ENCODE assay signal across 12 mouse cellular contexts in the genomic region with DNA sequence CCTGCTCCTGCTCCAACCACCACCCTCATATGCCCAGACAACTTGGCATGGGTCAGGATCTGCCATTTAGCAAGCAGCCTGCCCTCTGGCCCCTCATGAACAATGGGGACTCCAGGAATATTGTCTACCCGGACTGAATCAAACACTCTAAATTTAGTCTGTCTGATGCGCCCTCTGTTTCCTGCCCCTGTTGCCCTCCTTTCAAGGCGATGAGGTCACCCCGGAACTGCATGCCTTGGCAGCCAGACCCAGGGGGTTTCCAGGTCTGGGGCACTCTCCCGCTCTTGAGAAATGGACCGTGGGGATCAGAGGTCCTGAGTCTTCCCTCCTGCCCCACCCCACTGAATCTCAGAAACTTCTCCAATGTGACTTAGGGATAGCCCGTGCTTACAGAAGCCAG. TPM values are rescaled to one million over a fixed set of nuclear protein-coding genes. Genes with fewer than 3 reads are reported as not detected.
DNase-seq lines count a peak whose midpoint lies in the region; ATAC-seq and TF ChIP-seq lines count a peak whose summit lies in the region.
"Had no signal": no experiment of that assay in that cellular context is flagged by ENCODE, and none has a peak within 500 bp of the region (broad histone marks: within the 10 kb centered on the region; RNA-seq: fewer than 3 reads in every experiment).

No protein-coding gene starts in this region.

- in situ Hi-C loops in CH12.LX (cut with MboI; ENCODE audit: low pct_ligation_motif_present, low pct_unique_long_range_greater_than_20kb, low sequenced_read_pairs), result no loop called here

- H3K9ac ChIP-seq in forebrain, embryonic 11.5 days (ENCODE audit: low read length), result no peak overlapping the region
- H3K9ac ChIP-seq in liver, postnatal 0 days (replicated peaks), result no peak overlapping the region
- H3K9ac ChIP-seq in liver, embryonic 11.5 days (ENCODE audit: low read depth, low read length), result no peak overlapping the region
- H3K9ac ChIP-seq in CH12.LX (ENCODE audit: insufficient read depth, low read depth), result no peak overlapping the region
- H3K9ac ChIP-seq: liver, embryonic 15.5 days; neural tube, embryonic 13.5 days had no signal

- no peak for TF ChIP-seq RAD21 in CH12.LX (IDR thresholded peaks at IDR 0.05; ENCODE audit: low read depth, low read length)

- dilution Hi-C loops in CH12.LX (cut with MboI; ENCODE audit: extremely low pct_ligation_motif_present, extremely low pct_unique_long_range_greater_than_20kb, low sequenced_read_pairs), result no loop called here

- no peak overlapping the region for H3K4me2 ChIP-seq in forebrain, embryonic 11.5 days (ENCODE audit: low read depth, low read length, severe bottlenecking)
- H3K4me2 ChIP-seq in liver, postnatal 0 days (ENCODE audit: low read depth, low read length), result no peak overlapping the region
- H3K4me2 ChIP-seq in liver, embryonic 11.5 days, result no peak overlapping the region
- peak overlapping the region; percentile 21; the same call in 1 of the 2 replicates for H3K4me2 ChIP-seq in CH12.LX (ENCODE audit: insufficient read depth, low read depth, poor library complexity, severe bottlenecking)
- H3K4me2 ChIP-seq: embryonic facial prominence, embryonic 13.5 days; liver, embryonic 15.5 days; neural tube, embryonic 13.5 days had no signal

- TF ChIP-seq CTCF in liver, postnatal 0 days (IDR thresholded peaks at IDR 0.05; ENCODE audit: low read depth), result no peak
- TF ChIP-seq CTCF in CH12.LX (conservative IDR thresholded peaks at IDR 0.05 in 1 of 2, IDR thresholded peaks at IDR 0.05 in 1 of 2; ENCODE audit: low read depth in 2 of 2, low read length in 2 of 2), result no peak

- H3K27me3 ChIP-seq in forebrain, embryonic 10.5 days (ENCODE audit: poor library complexity, severe bottlenecking), result peaks cover 2% of the 10 kb centered on the region
- no peaks in the 10 kb centered on the region for H3K27me3 ChIP-seq in forebrain, embryonic 11.5 days (ENCODE audit: control insufficient read depth, insufficient read depth, low read length)
- H3K27me3 ChIP-seq in liver, postnatal 0 days (ENCODE audit: insufficient read depth, low read length), result no peaks in the 10 kb centered on the region
- no peaks in the 10 kb centered on the region for H3K27me3 ChIP-seq in liver, embryonic 11.5 days (replicated peaks; ENCODE audit: control insufficient read depth, insufficient read depth, low read length)
- peaks cover 26% of the 10 kb centered on the region for H3K27me3 ChIP-seq in CH12.LX (replicated peaks)
- H3K27me3 ChIP-seq: embryonic facial prominence, embryonic 13.5 days; liver, embryonic 15.5 days; neural tube, embryonic 13.5 days had no signal

- no peak overlapping the region for H3K4me3 ChIP-seq in forebrain, embryonic 10.5 days
- H3K4me3 ChIP-seq in forebrain, embryonic 11.5 days (ENCODE audit: low read depth, low read length), result no peak overlapping the region
- H3K4me3 ChIP-seq in liver, postnatal 0 days (ENCODE audit: low read depth, low read length), result no peak overlapping the region
- H3K4me3 ChIP-seq in liver, embryonic 11.5 days (ENCODE audit: low read depth, low read length), result no peak overlapping the region
- H3K4me3 ChIP-seq in CH12.LX (replicated peaks in 1 of 3; ENCODE audit: low read depth in 2 of 3, low read length in 2 of 3, poor library complexity in 1 of 3), result no peak overlapping the region
- H3K4me3 ChIP-seq: embryonic facial prominence, embryonic 13.5 days; liver, embryonic 15.5 days; neural tube, embryonic 13.5 days had no signal

- TF ChIP-seq POLR2A in CH12.LX (IDR thresholded peaks at IDR 0.05; ENCODE audit: low read depth, low read length), result no peak

- H3K4me1 ChIP-seq in forebrain, embryonic 10.5 days, result peaks cover 42% of the 10 kb centered on the region
- H3K4me1 ChIP-seq in forebrain, embryonic 11.5 days (replicated peaks; ENCODE audit: control insufficient read depth, insufficient read depth, low read length), result no peaks in the 10 kb centered on the region
- H3K4me1 ChIP-seq in liver, postnatal 0 days (ENCODE audit: insufficient read depth), result peaks cover 9% of the 10 kb centered on the region; the same call in 1 of the 2 replicates
- peaks cover 9% of the 10 kb centered on the region; the same call in 1 of the 2 replicates for H3K4me1 ChIP-seq in liver, embryonic 11.5 days (replicated peaks; ENCODE audit: control insufficient read depth, insufficient read depth, low read length)
- H3K4me1 ChIP-seq in CH12.LX (ENCODE audit: control insufficient read depth in 1 of 2, insufficient read depth in 2 of 2), result peaks cover 30 to 47% of the 10 kb centered on the region in 2 experiments

- H3K79me2 ChIP-seq in CH12.LX (replicated peaks; ENCODE audit: control insufficient read depth, extremely low read depth, insufficient read depth, poor library complexity, severe bottlenecking), result no peaks in the 10 kb centered on the region

- ATAC-seq in forebrain, embryonic 11.5 days (replicated peaks; ENCODE audit: low FRiP score), result no peak
- 0 out of 2 replicates have a peak, but pooled peaks have one; percentile 19 for ATAC-seq in liver, postnatal 0 days
- no peak for ATAC-seq in liver, embryonic 11.5 days (replicated peaks; ENCODE audit: low FRiP score)

- 64% methylated on average over 7 of the region's 7 CpGs for WGBS in forebrain, embryonic 10.5 days
- WGBS in forebrain, embryonic 11.5 days, result 66% methylated on average over 7 of the region's 7 CpGs
- WGBS in liver, postnatal 0 days (ENCODE audit: insufficient replicate concordance), result 44% methylated on average over 7 of the region's 7 CpGs
- WGBS in liver, embryonic 11.5 days, result 63% methylated on average over 7 of the region's 7 CpGs

- no peaks in the 10 kb centered on the region for H3K9me3 ChIP-seq in forebrain, embryonic 10.5 days
- H3K9me3 ChIP-seq in forebrain, embryonic 11.5 days (ENCODE audit: control insufficient read depth, low read length), result no peaks in the 10 kb centered on the region
- H3K9me3 ChIP-seq in liver, postnatal 0 days (ENCODE audit: low read length), result no peaks in the 10 kb centered on the region
- no peaks in the 10 kb centered on the region for H3K9me3 ChIP-seq in liver, embryonic 11.5 days (ENCODE audit: control insufficient read depth, low read length)
- H3K9me3 ChIP-seq in CH12.LX (replicated peaks; ENCODE audit: low read length), result no peaks in the 10 kb centered on the region
- H3K9me3 ChIP-seq: embryonic facial prominence, embryonic 13.5 days; liver, embryonic 15.5 days; neural tube, embryonic 13.5 days had no signal

- TF ChIP-seq EP300 in liver, postnatal 0 days (IDR thresholded peaks at IDR 0.05; ENCODE audit: low read depth), result no peak
- TF ChIP-seq EP300 in CH12.LX (IDR thresholded peaks at IDR 0.05; ENCODE audit: low read length), result no peak

- H3K36me3 ChIP-seq in forebrain, embryonic 10.5 days (replicated peaks), result no peaks in the 10 kb centered on the region
- no peaks in the 10 kb centered on the region for H3K36me3 ChIP-seq in forebrain, embryonic 11.5 days (ENCODE audit: control insufficient read depth, insufficient read depth, low read length)
- H3K36me3 ChIP-seq in liver, postnatal 0 days (replicated peaks; ENCODE audit: insufficient read depth, low read length), result no peaks in the 10 kb centered on the region
- H3K36me3 ChIP-seq in liver, embryonic 11.5 days (ENCODE audit: control insufficient read depth, insufficient read depth, low read length), result no peaks in the 10 kb centered on the region
- H3K36me3 ChIP-seq in CH12.LX (replicated peaks in 1 of 2; ENCODE audit: control insufficient read depth in 1 of 2, insufficient read depth in 1 of 2, low read length in 1 of 2), result no peaks in the 10 kb centered on the region
- H3K36me3 ChIP-seq: embryonic facial prominence, embryonic 13.5 days; liver, embryonic 15.5 days; neural tube, embryonic 13.5 days had no signal

- no peak for DNase-seq in forebrain, embryonic 10.5 days (ENCODE audit: extremely low spot score, low spot score)
- no peak for DNase-seq in forebrain, embryonic 11.5 days (ENCODE audit: low spot score)
- DNase-seq in liver, postnatal 0 days, result no peak
- DNase-seq in liver, embryonic 11.5 days (ENCODE audit: low spot score), result no peak
- peak; percentile 41 for DNase-seq in CH12.LX (ENCODE audit: extremely low read depth)
- peak; percentile 41 for DNase-seq in lung, postnatal 36 days
- no peak for DNase-seq in cerebellum, adult 9-11 months
- DNase-seq in cerebellum, postnatal 4 days (ENCODE audit: low spot score in 2 of 2), result no peak
- DNase-seq: gastrocnemius, postnatal 10 days had no signal

- H3K27ac ChIP-seq in forebrain, embryonic 10.5 days, result peak overlapping the region; percentile 71; the same call in 1 of the 2 replicates
- H3K27ac ChIP-seq in forebrain, embryonic 11.5 days (ENCODE audit: low read depth, low read length), result no peak overlapping the region
- H3K27ac ChIP-seq in liver, postnatal 0 days (ENCODE audit: low read depth), result no peak overlapping the region
- no peak overlapping the region for H3K27ac ChIP-seq in liver, embryonic 11.5 days (ENCODE audit: low read depth, low read length)
- no peak overlapping the region for H3K27ac ChIP-seq in CH12.LX (ENCODE audit: insufficient read depth, low read depth)
- H3K27ac ChIP-seq: liver, embryonic 15.5 days; neural tube, embryonic 13.5 days had no signal

TF ChIP-seq in CH12.LX, 34 proteins besides CTCF, POLR2A, EP300 and RAD21 (continues in another document):
- TF ChIP-seq TCF12 (IDR thresholded peaks at IDR 0.05; ENCODE audit: low read depth, low read length), result peak; percentile 42; the same call in 1 of the 2 replicates
- peak; percentile 66 for TF ChIP-seq JUN (IDR thresholded peaks at IDR 0.05; ENCODE audit: insufficient read depth, low read depth, low read length)
- peak; percentile 61 for TF ChIP-seq ETS1 (conservative IDR thresholded peaks at IDR 0.05; ENCODE audit: low read depth, low read length)
- no peak for TF ChIP-seq MAZ (IDR thresholded peaks at IDR 0.05; ENCODE audit: low read depth, low read length)
- no peak for TF ChIP-seq PAX5 (IDR thresholded peaks at IDR 0.05; ENCODE audit: low read length)

RNA-seq across cellular contexts. Expression of gene Pdgfb, which starts 10.8 kb away (rescaled TPM):
- 1.8 TPM in 2 replicates for polyA plus RNA-seq in forebrain, embryonic 10.5 days (2016; fragmentation: Nextera tagmentation; extraction: Ambion mirVana)
- polyA plus RNA-seq in forebrain, embryonic 11.5 days (2014; fragmentation: Nextera tagmentation; extraction: Ambion mirVana), result 2.8 and 2.9 TPM in 2 replicates
- polyA plus RNA-seq in liver, postnatal 0 days (2015; fragmentation: Nextera tagmentation; extraction: Ambion mirVana), result 0.77 and 0.85 TPM in 2 replicates
- 2.4 and 2.7 TPM in 2 replicates for polyA plus RNA-seq in liver, embryonic 11.5 days (2014; fragmentation: Nextera tagmentation; extraction: Ambion mirVana)
- not detected in 2 replicates for total RNA-seq in CH12.LX (2012; rRNA removed)
- not detected in 2 replicates for total RNA-seq in CH12.LX (2014; rRNA removed)
- polyA plus RNA-seq in CH12.LX (2012; ENCODE audit: insufficient read length, low read depth), result not detected in 2 replicates

RNA-seq across cellular contexts. Expression of gene Cbx7, which starts 54.7 kb away (rescaled TPM):
- polyA plus RNA-seq in forebrain, embryonic 10.5 days (2016; fragmentation: Nextera tagmentation; extraction: Ambion mirVana), result 2.8 and 3.9 TPM in 2 replicates
- 2.5 and 3.3 TPM in 2 replicates for polyA plus RNA-seq in forebrain, embryonic 11.5 days (2014; fragmentation: Nextera tagmentation; extraction: Ambion mirVana)
- polyA plus RNA-seq in liver, postnatal 0 days (2015; fragmentation: Nextera tagmentation; extraction: Ambion mirVana), result 1.0 and 1.2 TPM in 2 replicates
- 2.5 TPM in 2 replicates for polyA plus RNA-seq in liver, embryonic 11.5 days (2014; fragmentation: Nextera tagmentation; extraction: Ambion mirVana)
- total RNA-seq in CH12.LX (2012; rRNA removed) (10.0 and 12.1 TPM in 2 replicates), CH12.LX (2014; rRNA removed) (5.6 and 8.1 TPM in 2 replicates)
- 12.4 and 14.7 TPM in 2 replicates for polyA plus RNA-seq in CH12.LX (2012; ENCODE audit: insufficient read length, low read depth)

Comparison
In these comparisons a context has a peak if more than half of its experiments do, and no peak if none do; other contexts are left out.
1. DNase-seq: peak in CH12.LX (single experiment) and lung, postnatal 36 days (single experiment); none in forebrain, embryonic 10.5 days (single experiment), forebrain, embryonic 11.5 days (single experiment), liver, postnatal 0 days (single experiment), liver, embryonic 11.5 days (single experiment), cerebellum, adult 9-11 months (single experiment) and cerebellum, postnatal 4 days (0 of 2).